Mouse (Mus musculus) testis, postnatal 14 days (tissue): ENCODE measurements around the gene Zfp319.

Experiments
- DNase-seq: peaks from one replicate; pipeline ENCODE4 v3.0.0; 2021; ENCODE audit warnings: low spot score

Zfp319 gene

GRCm38 (mm10) chr8:95351461-95351860, 19.7 kb upstream of the Zfp319 start:
- DNase-seq = no peak

GRCm38 (mm10) chr8:95348811-95349630, 17.3 kb upstream of the Zfp319 start:
- DNase-seq = no peak

GRCm38 (mm10) chr8:95348356-95348755, 16.6 kb upstream of the Zfp319 start:
- no peak for DNase-seq

- DNase-seq = no peak
These were observed 15.1 kb upstream of the Zfp319 start for GRCm38 (mm10) chr8:95346643-95347545.

GRCm38 (mm10) chr8:95344668-95345067, 12.9 kb upstream of the Zfp319 start:
- no peak for DNase-seq

- no peak for DNase-seq
These were observed 10.0 kb upstream of the Zfp319 start for GRCm38 (mm10) chr8:95341721-95342120.

- no peak for DNase-seq
These were observed 4.6 kb upstream of the Zfp319 start for GRCm38 (mm10) chr8:95336363-95336762.

GRCm38 (mm10) chr8:95335706-95336105, 4.0 kb upstream of the Zfp319 start:
- no peak for DNase-seq

- no peak for DNase-seq
These were observed 868 bp upstream of the Zfp319 start for GRCm38 (mm10) chr8:95332437-95333199.

- no peak for DNase-seq
These were observed 512 bp downstream of the Zfp319 start for GRCm38 (mm10) chr8:95331156-95331719.

- DNase-seq = no peak
These were observed 1.4 kb downstream of the Zfp319 start for GRCm38 (mm10) chr8:95330367-95330766.

GRCm38 (mm10) chr8:95327866-95328465, 3.8 kb downstream of the Zfp319 start:
- no peak for DNase-seq

- no peak for DNase-seq
These were observed 4.9 kb downstream of the Zfp319 start for GRCm38 (mm10) chr8:95326822-95327221.

- no peak for DNase-seq
These were observed 7.1 kb downstream of the Zfp319 start for GRCm38 (mm10) chr8:95324646-95325045.

- DNase-seq = no peak
These were observed 8.5 kb downstream of the Zfp319 start for GRCm38 (mm10) chr8:95323201-95323600.

GRCm38 (mm10) chr8:95320224-95321139, 11.3 kb downstream of the Zfp319 start:
- peak; percentile 51 for DNase-seq

- DNase-seq = no peak
These were observed 16.4 kb downstream of the Zfp319 start for GRCm38 (mm10) chr8:95315350-95315749.

GRCm38 (mm10) chr8:95314707-95315106, 17.0 kb downstream of the Zfp319 start:
- DNase-seq = no peak

GRCm38 (mm10) chr8:95313857-95314256, 17.9 kb downstream of the Zfp319 start:
- DNase-seq = no peak

- DNase-seq = peak; percentile 63
These were observed 18.9 kb downstream of the Zfp319 start for GRCm38 (mm10) chr8:95312836-95313235.
